Mouse (Mus musculus): ENCODE data around the gene Adam33. TPM values are rescaled to one million over a fixed set of nuclear protein-coding genes. Genes with fewer than 3 reads are reported as not detected.
"Not testable (repeated sequence)": the region's sequence is repeated elsewhere in the genome, so short reads cannot be mapped to it uniquely, and the experiment has no call there.

Gene Adam33
- polyA plus RNA-seq, 1 experiment from 2014 or later: 0.60 TPM

DNA sequence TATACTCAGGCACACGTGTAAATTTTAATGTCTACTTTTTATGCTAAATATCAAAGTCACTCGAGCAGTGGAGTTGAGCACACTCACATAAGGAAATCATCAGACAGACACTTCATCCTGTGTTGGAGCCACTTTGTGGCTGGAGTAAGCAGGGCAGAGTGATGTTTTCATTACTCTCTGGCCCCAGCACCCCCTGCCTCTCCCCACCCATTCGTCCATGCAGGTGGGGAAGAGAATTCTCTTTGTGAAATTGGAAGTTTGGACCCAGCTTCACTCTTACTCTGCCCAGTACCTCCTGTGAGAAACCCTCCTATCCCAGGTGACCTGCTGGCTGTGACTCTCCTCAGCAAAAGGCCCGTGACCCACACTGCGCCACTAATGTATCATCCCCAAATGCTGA, 24.9 kb downstream of the Adam33 start:
- H3K36me3 ChIP-seq (ENCODE audit: control insufficient read depth, insufficient read depth, low read length): no peaks in the 10 kb centered on the region
- no peaks in the 10 kb centered on the region for H3K4me1 ChIP-seq (ENCODE audit: control insufficient read depth, insufficient read depth, low read length)
- no peaks in the 10 kb centered on the region for H3K9me3 ChIP-seq (ENCODE audit: control insufficient read depth, low read length)
- no peak overlapping the region for H3K4me2 ChIP-seq (ENCODE audit: low read depth, low read length)
- no peak for ATAC-seq (ENCODE audit: low read depth)
- H3K9ac ChIP-seq (replicated peaks; ENCODE audit: low read depth, low read length): no peak overlapping the region
- peaks cover 19% of the 10 kb centered on the region; the same call in 1 of the 2 replicates for H3K27me3 ChIP-seq (ENCODE audit: control insufficient read depth, insufficient read depth, low read length)
- H3K4me3 ChIP-seq (ENCODE audit: low read depth, low read length): no peak overlapping the region
- 84% methylated on average over 5 of the region's 5 CpGs for WGBS
- no peak overlapping the region for H3K27ac ChIP-seq (ENCODE audit: low read depth, low read length)

DNA sequence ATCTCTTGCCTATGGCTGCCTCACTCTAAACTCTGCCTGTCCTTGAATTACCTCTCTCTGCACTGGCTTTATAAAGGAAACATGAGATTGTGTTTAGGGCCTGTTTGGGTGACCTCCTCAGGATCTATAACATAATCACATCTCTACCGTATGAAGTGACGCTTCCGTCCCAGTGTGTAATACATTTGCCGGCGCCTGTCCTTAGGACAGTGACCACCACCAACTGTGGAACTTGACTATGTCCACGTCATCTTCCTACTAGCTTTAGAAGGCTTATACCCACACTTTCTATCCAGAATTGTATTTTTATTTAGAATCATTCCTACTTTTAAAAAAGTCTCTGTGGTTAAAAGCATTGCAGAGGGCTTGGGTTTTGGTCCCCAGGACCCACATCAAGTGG, 25.4 kb downstream of the Adam33 start:
- WGBS: 92% methylated on average over 6 of the region's 6 CpGs
- Histone ChIP-seq H3K9me3 (ENCODE audit: control insufficient read depth, low read length) (no peaks in the 10 kb centered on the region), H3K36me3 (ENCODE audit: control insufficient read depth, insufficient read depth, low read length) (no peaks in the 10 kb centered on the region), H3K4me3 (ENCODE audit: low read depth, low read length) (no peak overlapping the region), H3K27me3 (ENCODE audit: control insufficient read depth, insufficient read depth, low read length) (peaks cover 19% of the 10 kb centered on the region; the same call in 1 of the 2 replicates), H3K4me2 (ENCODE audit: low read depth, low read length) (no peak overlapping the region), H3K27ac (ENCODE audit: low read depth, low read length) (no peak overlapping the region), H3K9ac (replicated peaks; ENCODE audit: low read depth, low read length) (no peak overlapping the region), H3K4me1 (ENCODE audit: control insufficient read depth, insufficient read depth, low read length) (no peaks in the 10 kb centered on the region)
- ATAC-seq (ENCODE audit: low read depth): no peak

GRCm38 (mm10) chr2:131037226-131037990, 26.2 kb downstream of the Adam33 start:
- Histone ChIP-seq H3K36me3 (ENCODE audit: control insufficient read depth, insufficient read depth, low read length) (no peaks in the 10 kb centered on the region), H3K9ac (replicated peaks; ENCODE audit: low read depth, low read length) (no peak overlapping the region), H3K9me3 (ENCODE audit: control insufficient read depth, low read length) (no peaks in the 10 kb centered on the region), H3K4me3 (ENCODE audit: low read depth, low read length) (no peak overlapping the region), H3K27me3 (ENCODE audit: control insufficient read depth, insufficient read depth, low read length) (peaks cover 13% of the 10 kb centered on the region; the same call in 1 of the 2 replicates), H3K27ac (ENCODE audit: low read depth, low read length) (no peak overlapping the region), H3K4me1 (ENCODE audit: control insufficient read depth, insufficient read depth, low read length) (no peaks in the 10 kb centered on the region), H3K4me2 (ENCODE audit: low read depth, low read length) (no peak overlapping the region)
- ATAC-seq (ENCODE audit: low read depth): no peak
- 62% methylated on average over 17 of the region's 17 CpGs for WGBS

- Histone ChIP-seq H3K27me3 (ENCODE audit: control insufficient read depth, insufficient read depth, low read length) (peaks cover 12% of the 10 kb centered on the region; the same call in 1 of the 2 replicates), H3K4me3 (ENCODE audit: low read depth, low read length) (no peak overlapping the region), H3K9ac (replicated peaks; ENCODE audit: low read depth, low read length) (no peak overlapping the region), H3K36me3 (ENCODE audit: control insufficient read depth, insufficient read depth, low read length) (no peaks in the 10 kb centered on the region), H3K9me3 (ENCODE audit: control insufficient read depth, low read length) (no peaks in the 10 kb centered on the region), H3K4me1 (ENCODE audit: control insufficient read depth, insufficient read depth, low read length) (no peaks in the 10 kb centered on the region), H3K4me2 (ENCODE audit: low read depth, low read length) (no peak overlapping the region), H3K27ac (ENCODE audit: low read depth, low read length) (no peak overlapping the region)
- no peak for ATAC-seq (ENCODE audit: low read depth)
Measured at GRCm38 (mm10) chr2:131036757-131037156, 26.9 kb downstream of the Adam33 start.

GRCm38 (mm10) chr2:131036343-131036742, 27.3 kb downstream of the Adam33 start:
- no peak for ATAC-seq (ENCODE audit: low read depth)
- no peaks in the 10 kb centered on the region for H3K4me1 ChIP-seq (ENCODE audit: control insufficient read depth, insufficient read depth, low read length)
- H3K4me3 ChIP-seq (ENCODE audit: low read depth, low read length): no peak overlapping the region
- H3K27me3 ChIP-seq (ENCODE audit: control insufficient read depth, insufficient read depth, low read length): peaks cover 8% of the 10 kb centered on the region; the same call in 1 of the 2 replicates
- WGBS: 97% methylated on average over 2 of the region's 2 CpGs
- no peak overlapping the region for H3K9ac ChIP-seq (replicated peaks; ENCODE audit: low read depth, low read length)
- H3K27ac ChIP-seq (ENCODE audit: low read depth, low read length): no peak overlapping the region
- H3K4me2 ChIP-seq (ENCODE audit: low read depth, low read length): no peak overlapping the region
- H3K36me3 ChIP-seq (ENCODE audit: control insufficient read depth, insufficient read depth, low read length): no peaks in the 10 kb centered on the region
- no peaks in the 10 kb centered on the region for H3K9me3 ChIP-seq (ENCODE audit: control insufficient read depth, low read length)

DNA sequence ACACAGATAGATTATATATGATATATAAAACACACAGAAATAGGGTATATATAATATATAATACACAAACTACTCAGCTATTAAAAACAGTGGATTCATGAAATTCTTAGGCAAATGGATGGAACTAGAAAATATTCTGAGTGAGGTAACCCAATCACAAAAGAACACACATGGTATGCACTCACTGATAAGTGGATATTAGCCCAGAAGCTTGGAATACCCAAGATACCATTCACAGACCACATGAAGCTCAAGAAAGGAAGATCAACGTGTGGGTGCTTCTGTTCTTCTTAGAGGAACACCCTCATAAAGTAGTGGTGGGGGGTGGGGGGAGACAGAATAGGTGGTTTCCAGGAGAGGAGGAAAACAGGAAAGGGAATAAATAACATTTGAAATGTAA, 32.2 kb downstream of the Adam33 start:
- H3K4me3 ChIP-seq (ENCODE audit: low read depth, low read length); H3K9ac ChIP-seq (replicated peaks; ENCODE audit: low read depth, low read length); H3K27ac ChIP-seq (ENCODE audit: low read depth, low read length); H3K27me3 ChIP-seq (ENCODE audit: control insufficient read depth, insufficient read depth, low read length); H3K36me3 ChIP-seq (ENCODE audit: control insufficient read depth, insufficient read depth, low read length); H3K4me2 ChIP-seq (ENCODE audit: low read depth, low read length); ATAC-seq (ENCODE audit: low read depth); H3K9me3 ChIP-seq (ENCODE audit: control insufficient read depth, low read length); H3K4me1 ChIP-seq (ENCODE audit: control insufficient read depth, insufficient read depth, low read length): not testable (repeated sequence)
- 67% methylated on average over 1 of the region's 1 CpGs for WGBS

DNA sequence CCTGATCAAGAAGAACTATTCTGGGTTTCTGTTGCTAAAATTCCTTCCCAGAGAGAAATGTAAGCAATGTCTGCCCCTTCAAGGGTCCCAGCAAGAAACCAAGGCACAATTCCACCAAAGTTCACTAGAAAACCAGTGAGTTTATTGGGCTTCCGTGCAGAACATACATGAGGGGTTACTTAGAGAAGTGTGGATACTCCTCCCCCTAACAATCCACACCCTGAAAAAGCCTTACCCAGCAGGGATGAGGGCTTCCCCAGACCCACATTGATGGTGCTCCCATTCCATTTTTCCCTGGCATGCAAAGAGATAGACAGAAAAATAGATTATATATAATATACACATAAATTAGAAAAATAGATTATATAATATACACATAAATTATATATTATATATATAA, 32.6 kb downstream of the Adam33 start:
- Histone ChIP-seq H3K4me2 (ENCODE audit: low read depth, low read length) (no peak overlapping the region), H3K9ac (replicated peaks; ENCODE audit: low read depth, low read length) (no peak overlapping the region), H3K4me3 (ENCODE audit: low read depth, low read length) (no peak overlapping the region), H3K27ac (ENCODE audit: low read depth, low read length) (no peak overlapping the region), H3K9me3 (ENCODE audit: control insufficient read depth, low read length) (no peaks in the 10 kb centered on the region), H3K4me1 (ENCODE audit: control insufficient read depth, insufficient read depth, low read length) (no peaks in the 10 kb centered on the region), H3K36me3 (ENCODE audit: control insufficient read depth, insufficient read depth, low read length) (peaks cover 4% of the 10 kb centered on the region; the same call in 1 of the 2 replicates), H3K27me3 (ENCODE audit: control insufficient read depth, insufficient read depth, low read length) (no peaks in the 10 kb centered on the region)
- 94% methylated on average over 1 of the region's 1 CpGs for WGBS
- ATAC-seq (ENCODE audit: low read depth): no peak

GRCm38 (mm10) chr2:131030561-131030960, 33.1 kb downstream of the Adam33 start:
- no peak overlapping the region for H3K27ac ChIP-seq (ENCODE audit: low read depth, low read length)
- 90% methylated on average over 2 of the region's 2 CpGs for WGBS
- no peak overlapping the region for H3K9ac ChIP-seq (replicated peaks; ENCODE audit: low read depth, low read length)
- H3K4me1 ChIP-seq (ENCODE audit: control insufficient read depth, insufficient read depth, low read length): no peaks in the 10 kb centered on the region
- no peak for ATAC-seq (ENCODE audit: low read depth)
- H3K9me3 ChIP-seq (ENCODE audit: control insufficient read depth, low read length): no peaks in the 10 kb centered on the region
- H3K4me2 ChIP-seq (ENCODE audit: low read depth, low read length): no peak overlapping the region
- H3K36me3 ChIP-seq (ENCODE audit: control insufficient read depth, insufficient read depth, low read length): peaks cover 8% of the 10 kb centered on the region
- H3K27me3 ChIP-seq (ENCODE audit: control insufficient read depth, insufficient read depth, low read length): no peaks in the 10 kb centered on the region
- no peak overlapping the region for H3K4me3 ChIP-seq (ENCODE audit: low read depth, low read length)

DNA sequence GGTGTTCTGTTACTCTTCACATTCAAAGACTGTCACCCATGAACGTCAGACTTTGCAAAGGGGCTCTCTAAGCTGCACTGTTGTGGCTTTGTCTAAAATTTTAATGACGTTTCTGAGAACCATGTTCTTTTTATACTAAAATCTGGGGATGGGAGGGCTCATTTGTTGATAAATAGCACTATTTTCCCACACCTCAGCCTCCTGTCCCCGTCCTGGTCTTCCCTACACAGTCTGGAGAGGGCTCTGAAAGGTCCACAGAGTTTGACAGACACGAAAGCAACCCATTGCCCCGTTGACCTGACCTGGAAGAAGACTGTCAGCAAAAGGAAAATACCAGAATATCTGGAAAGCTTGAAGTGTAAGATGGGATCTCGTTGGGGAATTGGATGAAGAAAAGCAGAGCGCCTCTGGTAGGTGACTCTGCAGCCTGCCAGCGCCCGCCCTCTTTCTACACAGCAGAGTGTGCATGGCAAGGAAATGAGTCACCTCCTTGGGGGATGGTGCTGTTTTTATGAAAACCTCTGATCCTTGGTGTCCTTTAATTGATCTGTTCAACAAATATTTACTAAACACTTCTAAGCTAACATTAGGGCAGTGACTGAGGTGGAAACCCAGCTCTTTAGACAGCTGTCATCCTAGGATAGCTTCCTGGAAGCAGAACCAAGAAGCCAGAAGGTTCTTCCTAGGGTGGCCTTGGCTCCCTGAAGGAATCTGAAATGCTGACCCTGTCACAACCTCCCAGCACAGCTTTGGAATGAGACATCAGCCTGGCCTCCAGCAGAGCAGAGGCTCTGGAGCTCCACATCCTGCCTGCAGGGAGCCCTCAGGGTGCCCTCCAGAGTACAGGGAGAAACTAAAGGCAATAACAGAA, 34.3 kb downstream of the Adam33 start:
- no peaks in the 10 kb centered on the region for H3K9me3 ChIP-seq (ENCODE audit: control insufficient read depth, low read length)
- 81% methylated on average over 9 of the region's 9 CpGs for WGBS
- no peak for ATAC-seq (ENCODE audit: low read depth)
- H3K4me2 ChIP-seq (ENCODE audit: low read depth, low read length): no peak overlapping the region
- H3K9ac ChIP-seq (replicated peaks; ENCODE audit: low read depth, low read length): no peak overlapping the region
- H3K4me1 ChIP-seq (ENCODE audit: control insufficient read depth, insufficient read depth, low read length): no peaks in the 10 kb centered on the region
- H3K27me3 ChIP-seq (ENCODE audit: control insufficient read depth, insufficient read depth, low read length): no peaks in the 10 kb centered on the region
- H3K27ac ChIP-seq (ENCODE audit: low read depth, low read length): no peak overlapping the region
- no peak overlapping the region for H3K4me3 ChIP-seq (ENCODE audit: low read depth, low read length)
- H3K36me3 ChIP-seq (ENCODE audit: control insufficient read depth, insufficient read depth, low read length): peaks cover 12% of the 10 kb centered on the region

Measured in neural tube, embryonic 14.5 days (tissue).